Comparison of ENCODE assay signal across 30 mouse cellular contexts in genomic region chr5:73185424-73185823, GRCm38 (mm10).
"Had no signal": no experiment of that assay in that cellular context is flagged by ENCODE, and none has a peak within 500 bp of the region (broad histone marks: within the 10 kb centered on the region; RNA-seq: fewer than 3 reads in every experiment).

No protein-coding gene starts in this region.

- ATAC-seq: lung, postnatal 0 days; midbrain, embryonic 13.5 days; midbrain, embryonic 15.5 days; midbrain, embryonic 16.5 days had no signal

- H3K4me2 ChIP-seq: limb, embryonic 12.5 days; limb, embryonic 13.5 days; limb, embryonic 15.5 days; liver, embryonic 11.5 days; liver, embryonic 13.5 days; liver, embryonic 15.5 days; lung, embryonic 14.5 days; lung, embryonic 15.5 days; midbrain, embryonic 11.5 days; midbrain, embryonic 12.5 days; midbrain, embryonic 13.5 days; midbrain, embryonic 15.5 days had no signal

- H3K4me1 ChIP-seq: midbrain, embryonic 12.5 days; midbrain, embryonic 15.5 days had no signal

- DNase-seq: left cerebral cortex, postnatal 4 days; liver; liver, embryonic 13.5 days; lung, adult 18-20 months; lung, adult 2 months; lung, embryonic 14.5 days; lung, postnatal 10 days; lung, postnatal 14 days; lung, postnatal 36 days; lung, postnatal 4 days; midbrain, embryonic 14.5 days had no signal

- H3K27me3 ChIP-seq: limb, embryonic 12.5 days; limb, embryonic 13.5 days; limb, embryonic 15.5 days; liver, embryonic 13.5 days; liver, embryonic 15.5 days; lung, embryonic 15.5 days; megakaryocyte, embryonic 14.5 days; midbrain, embryonic 12.5 days; midbrain, embryonic 13.5 days; midbrain, embryonic 15.5 days had no signal

- H3K27ac ChIP-seq: left cerebral cortex, adult 2 months; limb, embryonic 10.5 days; limb, embryonic 12.5 days; limb, embryonic 13.5 days; limb, embryonic 15.5 days; liver, embryonic 14.5 days; liver, embryonic 15.5 days; lung, embryonic 15.5 days; macrophage; midbrain, embryonic 10.5 days; midbrain, embryonic 12.5 days; midbrain, embryonic 13.5 days; midbrain, embryonic 15.5 days had no signal

- H3K9ac ChIP-seq: limb, embryonic 12.5 days; limb, embryonic 13.5 days; limb, embryonic 15.5 days; liver, embryonic 13.5 days; liver, embryonic 14.5 days; liver, embryonic 15.5 days; lung, embryonic 14.5 days; lung, embryonic 15.5 days; midbrain, embryonic 12.5 days; midbrain, embryonic 13.5 days; midbrain, embryonic 15.5 days had no signal

- H3K36me3 ChIP-seq: limb, embryonic 10.5 days; limb, embryonic 12.5 days; lung, embryonic 15.5 days; midbrain, embryonic 10.5 days; midbrain, embryonic 12.5 days; midbrain, embryonic 13.5 days; midbrain, embryonic 15.5 days had no signal

- H3K4me3 ChIP-seq: left cerebral cortex, adult 2 months; limb, embryonic 10.5 days; limb, embryonic 12.5 days; limb, embryonic 13.5 days; limb, embryonic 15.5 days; liver, embryonic 13.5 days; liver, embryonic 15.5 days; lung, embryonic 15.5 days; megakaryocyte, embryonic 14.5 days; midbrain, embryonic 10.5 days; midbrain, embryonic 12.5 days; midbrain, embryonic 13.5 days; midbrain, embryonic 15.5 days; myocyte had no signal

- H3K9me3 ChIP-seq: limb, embryonic 10.5 days; limb, embryonic 12.5 days; limb, embryonic 13.5 days; limb, embryonic 15.5 days; liver, embryonic 13.5 days; liver, embryonic 15.5 days; lung, embryonic 15.5 days; midbrain, embryonic 10.5 days; midbrain, embryonic 12.5 days; midbrain, embryonic 13.5 days; midbrain, embryonic 15.5 days had no signal
